Mouse (Mus musculus): Measurements from ENCODE around the gene Prpf6.

GRCm38 (mm10) chr2:181586124-181586523 lies 5.5 kb upstream of the Prpf6 start:
- TF ChIP-seq CTCF (IDR thresholded peaks at IDR 0.05; ENCODE audit: borderline replicate concordance, insufficient read depth, low read depth, low read length), result no peak
- no peak for TF ChIP-seq POLR2A (IDR thresholded peaks at IDR 0.05; ENCODE audit: borderline replicate concordance, insufficient read depth, low read length)
